Mouse (Mus musculus): ENCODE results near the gene Samd4b.

DNA sequence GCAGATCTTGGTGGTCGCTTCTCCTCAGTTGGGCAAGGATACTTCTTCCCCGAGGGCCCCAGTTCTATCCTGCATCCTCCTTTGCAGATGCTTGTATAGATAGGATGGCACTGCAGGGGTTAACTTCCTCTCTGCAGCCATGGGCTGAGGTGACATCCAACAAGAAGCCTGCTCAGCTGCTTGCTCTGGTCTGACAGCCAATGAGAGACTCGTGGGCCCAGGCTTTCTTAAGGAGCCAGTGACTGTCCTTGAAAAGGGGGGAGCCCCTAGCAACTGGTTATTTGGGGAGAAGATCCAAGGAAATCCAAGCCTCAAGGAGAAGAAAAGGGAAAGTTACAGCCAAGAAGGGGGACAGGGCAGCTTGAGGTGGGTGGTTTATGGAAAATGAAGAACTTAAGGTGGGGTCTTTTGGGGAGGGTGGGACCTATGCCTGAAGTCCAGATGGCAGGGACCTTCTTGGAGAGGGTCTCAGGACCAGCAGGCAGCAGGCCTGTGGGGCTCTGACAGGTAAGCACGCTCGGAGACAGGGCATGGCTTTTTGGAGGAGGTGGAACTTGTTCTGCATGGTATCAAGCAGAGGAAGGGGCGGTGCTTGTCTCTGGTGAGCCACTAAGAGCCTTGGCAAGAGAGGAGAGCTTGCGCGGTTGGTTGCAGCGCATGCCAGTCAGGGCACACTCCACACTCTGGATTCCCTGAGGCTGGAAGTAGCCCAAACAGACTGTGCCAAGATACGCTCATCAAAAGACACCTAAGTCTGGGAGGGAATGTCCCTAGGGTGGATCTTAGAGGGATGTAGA, 133.3 kb downstream of the Samd4b start:
- TF ChIP-seq CTCF (IDR thresholded peaks at IDR 0.05; ENCODE audit: low read depth) (no peak), EP300 (IDR thresholded peaks at IDR 0.05; ENCODE audit: low read depth) (no peak)

Data from heart, postnatal 0 days (tissue).